Mouse (Mus musculus): ENCODE measurements around the gene Tmem221. TPM values are rescaled to one million over a fixed set of nuclear protein-coding genes. Genes with fewer than 3 reads are reported as not detected.

Tmem221 gene
- polyA plus RNA-seq, 1 experiment = 2.2 TPM

DNA sequence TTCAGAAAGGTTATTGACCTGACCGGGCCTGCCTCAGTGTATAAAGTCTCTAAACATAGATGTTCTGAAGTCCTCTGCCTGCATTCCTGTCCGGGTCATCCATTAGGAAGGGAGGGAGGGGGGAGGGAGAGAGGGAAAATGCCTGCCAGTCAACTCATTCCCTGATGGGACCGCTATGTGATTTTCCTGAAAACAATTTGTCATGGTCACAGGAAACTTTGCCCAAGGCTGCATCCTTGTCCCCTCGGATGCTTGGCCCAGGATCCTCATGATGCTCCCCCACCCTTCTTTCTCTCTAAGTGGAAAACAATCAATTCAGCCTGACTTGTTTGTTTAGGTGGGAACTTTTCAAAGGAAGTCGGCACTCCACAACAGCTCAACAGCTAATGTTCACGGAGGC is 41.9 kb downstream of the Tmem221 start:
- Histone ChIP-seq H3K27ac (ENCODE audit: insufficient read depth, low read length) (no peak overlapping the region), H3K9ac (ENCODE audit: low read depth, poor library complexity, severe bottlenecking) (no peak overlapping the region), H3K9me3 (replicated peaks; ENCODE audit: control insufficient read depth, insufficient read depth, low read length, poor library complexity, severe bottlenecking) (no peaks in the 10 kb centered on the region), H3K4me3 (ENCODE audit: low read depth, low read length) (no peak overlapping the region), H3K27me3 (ENCODE audit: control insufficient read depth, insufficient read depth, low read length, poor library complexity, severe bottlenecking) (no peaks in the 10 kb centered on the region), H3K36me3 (ENCODE audit: control insufficient read depth, insufficient read depth, low read length, poor library complexity, severe bottlenecking) (no peaks in the 10 kb centered on the region), H3K4me1 (ENCODE audit: control insufficient read depth, insufficient read depth, low read length) (peaks cover 4% of the 10 kb centered on the region)
- no peak for TF ChIP-seq POLR2A (IDR thresholded peaks at IDR 0.05; ENCODE audit: insufficient read depth, low read length)
- no peak for TF ChIP-seq CTCF (IDR thresholded peaks at IDR 0.05; ENCODE audit: low read depth, low read length)
- no peak for TF ChIP-seq EP300 (IDR thresholded peaks at IDR 0.05; ENCODE audit: insufficient read depth, low read depth, low read length)

DNA sequence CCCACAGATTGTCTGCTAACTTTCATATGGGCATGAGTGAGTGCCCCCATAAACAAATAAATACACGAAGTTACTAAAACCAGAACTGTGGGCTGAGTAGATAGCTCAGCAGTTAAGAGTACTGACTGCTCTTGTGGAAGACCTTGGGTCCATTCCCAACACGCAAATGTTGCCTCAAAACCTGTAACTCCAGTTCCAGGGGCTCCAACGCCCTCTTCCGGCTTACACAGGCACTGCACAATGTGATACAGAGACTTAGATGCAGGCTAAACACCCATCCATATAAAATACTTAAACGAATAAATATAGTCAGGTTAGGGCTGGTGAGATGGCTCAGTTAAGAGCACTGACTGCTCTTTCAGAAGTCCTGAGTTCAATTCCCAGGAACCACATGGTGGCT is 43.6 kb downstream of the Tmem221 start:
- H3K9ac ChIP-seq (ENCODE audit: low read depth, poor library complexity, severe bottlenecking) = no peak overlapping the region
- no peak overlapping the region for H3K27ac ChIP-seq (ENCODE audit: insufficient read depth, low read length)
- TF ChIP-seq CTCF (IDR thresholded peaks at IDR 0.05; ENCODE audit: low read depth, low read length) (peak; percentile 69), POLR2A (IDR thresholded peaks at IDR 0.05; ENCODE audit: insufficient read depth, low read length) (no peak), EP300 (IDR thresholded peaks at IDR 0.05; ENCODE audit: insufficient read depth, low read depth, low read length) (no peak)
- H3K4me3 ChIP-seq (ENCODE audit: low read depth, low read length) = no peak overlapping the region
- no peaks in the 10 kb centered on the region for H3K9me3 ChIP-seq (replicated peaks; ENCODE audit: control insufficient read depth, insufficient read depth, low read length, poor library complexity, severe bottlenecking)
- peaks cover 4% of the 10 kb centered on the region for H3K4me1 ChIP-seq (ENCODE audit: control insufficient read depth, insufficient read depth, low read length)
- H3K36me3 ChIP-seq (ENCODE audit: control insufficient read depth, insufficient read depth, low read length, poor library complexity, severe bottlenecking) = no peaks in the 10 kb centered on the region
- H3K27me3 ChIP-seq (ENCODE audit: control insufficient read depth, insufficient read depth, low read length, poor library complexity, severe bottlenecking) = no peaks in the 10 kb centered on the region

DNA sequence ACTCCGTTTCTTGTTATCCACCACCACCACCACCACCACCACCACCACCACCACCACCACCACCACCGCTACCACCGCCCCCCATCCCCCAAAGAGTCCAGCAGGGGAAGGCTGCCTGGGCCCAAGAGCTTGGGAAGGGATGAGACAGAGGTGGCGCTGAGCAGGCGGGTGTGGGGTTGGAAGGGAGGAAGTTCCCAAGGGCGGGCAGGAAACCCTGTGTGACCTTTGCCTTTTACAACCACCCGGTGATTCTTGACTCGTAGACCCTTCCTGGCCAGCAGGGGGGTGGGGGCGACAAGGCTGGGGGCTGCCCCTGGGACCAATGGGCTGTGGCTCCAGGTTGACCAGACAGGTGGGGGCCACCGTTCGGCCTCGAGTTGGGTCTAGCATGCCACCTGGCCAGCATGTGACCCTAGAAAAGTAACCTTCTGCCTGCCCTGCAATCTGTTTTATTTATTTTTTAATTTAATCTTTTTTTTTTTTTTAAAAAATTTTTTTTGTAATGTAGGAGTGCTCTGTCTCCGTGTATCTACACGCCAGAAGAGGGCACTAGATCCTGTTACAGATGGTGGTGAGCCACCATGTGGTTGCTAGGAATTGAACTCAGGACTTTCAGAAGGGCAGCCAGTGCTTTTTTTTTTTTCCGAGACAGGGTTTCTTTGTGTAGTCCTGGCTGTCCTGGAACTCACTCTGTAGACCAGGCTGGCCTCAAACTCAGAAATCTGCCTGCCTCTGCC is 45.5 kb downstream of the Tmem221 start:
- Histone ChIP-seq H3K9me3 (replicated peaks; ENCODE audit: control insufficient read depth, insufficient read depth, low read length, poor library complexity, severe bottlenecking) (no peaks in the 10 kb centered on the region), H3K4me1 (ENCODE audit: control insufficient read depth, insufficient read depth, low read length) (peaks cover 4% of the 10 kb centered on the region), H3K4me3 (ENCODE audit: low read depth, low read length) (no peak overlapping the region), H3K9ac (ENCODE audit: low read depth, poor library complexity, severe bottlenecking) (no peak overlapping the region; the same call in 1 of the 2 replicates), H3K27ac (ENCODE audit: insufficient read depth, low read length) (no peak overlapping the region), H3K36me3 (ENCODE audit: control insufficient read depth, insufficient read depth, low read length, poor library complexity, severe bottlenecking) (no peaks in the 10 kb centered on the region), H3K27me3 (ENCODE audit: control insufficient read depth, insufficient read depth, low read length, poor library complexity, severe bottlenecking) (no peaks in the 10 kb centered on the region)
- no peak for TF ChIP-seq CTCF (IDR thresholded peaks at IDR 0.05; ENCODE audit: low read depth, low read length)
- no peak for TF ChIP-seq POLR2A (IDR thresholded peaks at IDR 0.05; ENCODE audit: insufficient read depth, low read length)
- no peak for TF ChIP-seq EP300 (IDR thresholded peaks at IDR 0.05; ENCODE audit: insufficient read depth, low read depth, low read length)

DNA sequence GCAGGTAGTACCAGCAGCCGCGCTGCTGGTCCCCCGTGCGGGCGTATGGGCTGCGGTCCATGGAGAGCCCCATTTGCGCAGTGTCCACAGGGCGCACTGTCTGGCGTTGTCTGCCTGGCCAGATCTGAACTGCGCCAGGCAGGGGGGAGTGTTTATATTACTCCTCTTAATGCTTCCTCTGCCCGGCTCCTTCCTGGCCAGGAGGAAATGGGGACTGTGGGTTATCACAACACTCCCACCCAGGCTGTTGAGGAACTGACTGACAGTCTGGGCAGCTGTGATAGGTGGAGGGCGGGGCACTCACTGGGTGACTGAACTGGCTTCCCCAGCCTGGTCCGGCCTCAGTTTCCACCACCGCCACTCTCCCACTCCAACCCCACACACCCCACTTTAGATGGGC is 47.0 kb downstream of the Tmem221 start, which contains the start of gene Plvap:
Gene Plvap, minus strand, starts transcription at position 109 of the 400 bp plus-strand sequence.
- TF ChIP-seq POLR2A (IDR thresholded peaks at IDR 0.05; ENCODE audit: insufficient read depth, low read length) = no peak
- TF ChIP-seq CTCF (IDR thresholded peaks at IDR 0.05; ENCODE audit: low read depth, low read length) = no peak
- TF ChIP-seq EP300 (IDR thresholded peaks at IDR 0.05; ENCODE audit: insufficient read depth, low read depth, low read length) = no peak
- Histone ChIP-seq H3K9me3 (replicated peaks; ENCODE audit: control insufficient read depth, insufficient read depth, low read length, poor library complexity, severe bottlenecking) (no peaks in the 10 kb centered on the region), H3K9ac (ENCODE audit: low read depth, poor library complexity, severe bottlenecking) (peak within 1 kb of the TSS; percentile 15; the same call in 1 of the 2 replicates), H3K36me3 (ENCODE audit: control insufficient read depth, insufficient read depth, low read length, poor library complexity, severe bottlenecking) (no peaks in the 10 kb centered on the region), H3K27ac (ENCODE audit: insufficient read depth, low read length) (no peak within 1 kb of the TSS), H3K27me3 (ENCODE audit: control insufficient read depth, insufficient read depth, low read length, poor library complexity, severe bottlenecking) (no peaks in the 10 kb centered on the region), H3K4me1 (ENCODE audit: control insufficient read depth, insufficient read depth, low read length) (peaks cover 2% of the 10 kb centered on the region), H3K4me3 (ENCODE audit: low read depth, low read length) (peak within 1 kb of the TSS; percentile 40)

DNA sequence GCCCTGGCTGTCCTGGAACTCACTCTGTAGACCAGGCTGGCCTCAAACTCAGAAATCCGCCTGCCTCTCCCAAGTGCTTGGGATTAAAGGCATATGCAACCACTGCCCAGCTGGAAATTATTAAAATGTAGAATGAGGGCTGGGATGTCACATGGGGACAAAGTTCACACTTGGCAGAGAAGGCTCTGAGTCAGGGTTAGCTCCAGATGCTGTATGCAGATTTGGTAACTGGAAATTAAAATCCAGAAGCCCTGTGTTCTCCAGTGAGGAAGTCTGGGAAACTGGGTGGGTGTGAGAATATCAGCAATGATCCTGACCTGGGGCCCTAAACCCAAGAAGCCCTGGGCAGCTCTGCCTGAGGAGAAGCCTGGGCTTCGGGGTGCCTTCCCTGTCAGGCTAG is 49.4 kb downstream of the Tmem221 start:
- TF ChIP-seq EP300 (IDR thresholded peaks at IDR 0.05; ENCODE audit: insufficient read depth, low read depth, low read length) = no peak
- no peak overlapping the region for H3K9ac ChIP-seq (ENCODE audit: low read depth, poor library complexity, severe bottlenecking)
- H3K36me3 ChIP-seq (ENCODE audit: control insufficient read depth, insufficient read depth, low read length, poor library complexity, severe bottlenecking) = no peaks in the 10 kb centered on the region
- H3K27ac ChIP-seq (ENCODE audit: insufficient read depth, low read length) = no peak overlapping the region
- peaks cover 4% of the 10 kb centered on the region for H3K4me1 ChIP-seq (ENCODE audit: control insufficient read depth, insufficient read depth, low read length)
- H3K4me3 ChIP-seq (ENCODE audit: low read depth, low read length) = no peak overlapping the region
- no peaks in the 10 kb centered on the region for H3K27me3 ChIP-seq (ENCODE audit: control insufficient read depth, insufficient read depth, low read length, poor library complexity, severe bottlenecking)
- H3K9me3 ChIP-seq (replicated peaks; ENCODE audit: control insufficient read depth, insufficient read depth, low read length, poor library complexity, severe bottlenecking) = no peaks in the 10 kb centered on the region

DNA sequence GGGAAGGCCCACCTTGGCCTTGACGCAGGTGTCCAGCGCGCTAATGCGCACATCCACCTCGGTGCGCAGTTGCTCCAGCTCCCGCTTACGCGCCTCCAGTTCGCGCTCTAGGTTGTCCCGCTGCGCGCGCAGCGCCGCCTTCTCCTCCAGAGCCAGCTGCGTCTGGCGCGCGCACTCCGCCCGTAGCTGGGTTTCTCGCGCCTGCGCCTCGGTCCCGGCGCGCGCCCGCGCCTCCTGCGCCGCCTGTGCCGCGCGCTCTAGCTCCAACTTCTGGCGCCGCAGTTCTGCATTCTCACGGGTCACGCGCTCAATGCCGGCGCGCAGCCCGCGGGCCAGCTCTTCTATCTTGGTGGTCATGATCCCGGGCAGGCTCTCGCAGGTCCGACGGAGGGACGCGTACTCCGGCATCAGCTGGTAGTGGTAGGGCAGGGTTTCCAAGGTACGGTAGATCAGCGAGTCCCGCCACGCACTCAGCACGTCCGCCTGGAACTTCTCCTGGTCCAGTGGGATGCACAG is 51.0 kb downstream of the Tmem221 start:
- H3K27me3 ChIP-seq (ENCODE audit: control insufficient read depth, insufficient read depth, low read length, poor library complexity, severe bottlenecking) = no peaks in the 10 kb centered on the region
- no peaks in the 10 kb centered on the region for H3K36me3 ChIP-seq (ENCODE audit: control insufficient read depth, insufficient read depth, low read length, poor library complexity, severe bottlenecking)
- no peak overlapping the region for H3K27ac ChIP-seq (ENCODE audit: insufficient read depth, low read length)
- no peaks in the 10 kb centered on the region for H3K9me3 ChIP-seq (replicated peaks; ENCODE audit: control insufficient read depth, insufficient read depth, low read length, poor library complexity, severe bottlenecking)
- peak overlapping the region; percentile 80 for H3K4me3 ChIP-seq (ENCODE audit: low read depth, low read length)
- peak overlapping the region; percentile 66 for H3K9ac ChIP-seq (ENCODE audit: low read depth, poor library complexity, severe bottlenecking)
- H3K4me1 ChIP-seq (ENCODE audit: control insufficient read depth, insufficient read depth, low read length) = peaks cover 3% of the 10 kb centered on the region
- TF ChIP-seq POLR2A (IDR thresholded peaks at IDR 0.05; ENCODE audit: insufficient read depth, low read length) = peak; percentile 26
- no peak for TF ChIP-seq CTCF (IDR thresholded peaks at IDR 0.05; ENCODE audit: low read depth, low read length)
